Mouse (Mus musculus): ENCODE results near the gene S1pr4. TPM values are rescaled to one million over a fixed set of nuclear protein-coding genes. Genes with fewer than 3 reads are reported as not detected.

The S1pr4 gene
- polyA plus RNA-seq, 1 experiment from 2014 or later, result 4.1 TPM

DNA sequence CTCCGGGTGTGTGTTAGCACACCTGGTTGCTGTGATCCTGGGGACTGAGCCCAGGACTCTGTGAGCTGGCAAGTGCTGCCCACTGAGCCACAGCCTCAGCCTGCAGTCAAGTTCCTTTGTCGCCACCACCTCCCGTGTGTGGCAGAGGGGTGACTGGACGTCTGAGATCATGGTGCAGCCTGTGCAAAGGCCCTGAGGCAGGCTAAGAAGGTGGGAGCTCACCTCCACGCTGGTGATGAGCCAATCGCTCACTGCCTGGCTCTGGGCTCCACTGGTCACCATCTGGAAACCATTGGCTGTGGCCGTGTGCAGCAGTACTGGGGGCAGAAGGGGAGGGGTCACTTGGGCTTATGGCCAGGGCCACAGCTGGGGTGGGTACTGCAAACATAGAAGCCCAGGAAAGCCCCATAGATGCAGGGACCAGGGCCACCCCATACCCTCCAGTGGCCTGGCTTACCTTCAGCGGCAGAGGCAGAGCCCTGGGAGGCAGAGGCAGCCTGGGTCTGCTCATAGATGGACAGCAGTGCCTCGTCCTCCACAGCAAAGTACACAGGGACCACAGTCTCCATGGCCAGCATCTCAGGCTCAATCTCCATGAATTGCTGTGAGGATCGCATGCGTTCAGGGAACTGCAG lies 7.2 kb downstream of the S1pr4 start:
- Histone ChIP-seq H3K4me2 (no peak overlapping the region), H3K36me3 (replicated peaks) (peaks cover 61% of the 10 kb centered on the region), H3K9ac (no peak overlapping the region), H3K27ac (replicated peaks) (no peak overlapping the region), H3K27me3 (no peaks in the 10 kb centered on the region), H3K4me3 (replicated peaks) (no peak overlapping the region), H3K4me1 (replicated peaks) (peaks cover 33% of the 10 kb centered on the region), H3K9me3 (replicated peaks) (no peaks in the 10 kb centered on the region)
- 82% methylated on average over 11 of the region's 11 CpGs for WGBS (ENCODE audit: insufficient replicate concordance)
- no peak for ATAC-seq (ENCODE audit: insufficient read depth)

DNA sequence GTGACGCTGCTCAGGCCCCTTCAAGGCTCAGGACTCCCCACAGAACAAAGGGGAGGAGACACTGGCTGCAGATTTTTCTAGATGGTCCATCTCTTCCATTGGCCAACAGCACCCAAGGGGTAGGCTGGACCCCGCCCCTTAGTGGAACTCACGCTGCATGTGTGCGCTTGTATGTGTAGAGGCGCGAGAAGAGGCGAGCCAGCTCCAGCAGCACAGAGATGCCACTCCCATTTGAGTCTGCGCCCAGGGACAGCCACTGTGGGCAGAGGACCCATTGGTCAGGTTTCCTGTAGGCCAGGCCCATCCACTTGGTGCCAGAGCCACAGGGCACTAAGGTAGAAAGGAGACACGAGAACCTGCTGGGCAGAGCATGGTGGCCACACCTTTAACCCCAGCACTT lies 8.9 kb downstream of the S1pr4 start:
- 79% methylated on average over 9 of the region's 9 CpGs for WGBS (ENCODE audit: insufficient replicate concordance)
- Histone ChIP-seq H3K36me3 (replicated peaks) (peaks cover 75% of the 10 kb centered on the region), H3K4me1 (replicated peaks) (peaks cover 24% of the 10 kb centered on the region)

DNA sequence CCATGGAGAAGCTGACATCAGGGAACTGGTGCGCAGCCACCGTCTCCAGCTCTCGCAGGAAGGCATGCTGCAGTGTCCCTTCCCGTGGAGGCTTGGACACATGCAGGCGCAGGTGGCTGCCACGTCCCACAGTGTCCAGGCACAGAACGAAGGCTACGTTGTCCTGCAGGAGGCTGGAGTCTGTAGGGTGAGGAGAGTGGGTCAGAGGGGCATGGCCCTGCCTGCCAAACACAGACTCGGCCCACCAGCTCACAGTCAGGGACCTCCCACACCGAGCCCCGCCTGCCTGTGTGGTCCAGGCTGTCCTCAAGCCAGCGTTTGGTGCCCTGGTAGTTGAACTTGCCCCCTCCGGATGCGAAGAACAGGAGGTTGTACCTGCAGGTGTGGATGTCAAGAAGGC lies 10.0 kb downstream of the S1pr4 start:
- no peak overlapping the region for H3K4me3 ChIP-seq (replicated peaks)
- peaks cover 27% of the 10 kb centered on the region for H3K4me1 ChIP-seq (replicated peaks)
- H3K27ac ChIP-seq (replicated peaks), result no peak overlapping the region
- no peak overlapping the region for H3K9ac ChIP-seq
- no peaks in the 10 kb centered on the region for H3K27me3 ChIP-seq
- peaks cover 75% of the 10 kb centered on the region for H3K36me3 ChIP-seq (replicated peaks)
- no peaks in the 10 kb centered on the region for H3K9me3 ChIP-seq (replicated peaks)
- no peak overlapping the region for H3K4me2 ChIP-seq
- WGBS (ENCODE audit: insufficient replicate concordance), result 75% methylated on average over 14 of the region's 14 CpGs
- ATAC-seq (ENCODE audit: insufficient read depth), result no peak

More for the DNA sequence above, 8.9 kb downstream of the S1pr4 start:
- Histone ChIP-seq H3K4me3 (replicated peaks) (no peak overlapping the region), H3K4me2 (no peak overlapping the region), H3K9me3 (replicated peaks) (no peaks in the 10 kb centered on the region), H3K9ac (no peak overlapping the region), H3K27me3 (no peaks in the 10 kb centered on the region), H3K27ac (replicated peaks) (no peak overlapping the region)
- no peak for ATAC-seq (ENCODE audit: insufficient read depth)

DNA sequence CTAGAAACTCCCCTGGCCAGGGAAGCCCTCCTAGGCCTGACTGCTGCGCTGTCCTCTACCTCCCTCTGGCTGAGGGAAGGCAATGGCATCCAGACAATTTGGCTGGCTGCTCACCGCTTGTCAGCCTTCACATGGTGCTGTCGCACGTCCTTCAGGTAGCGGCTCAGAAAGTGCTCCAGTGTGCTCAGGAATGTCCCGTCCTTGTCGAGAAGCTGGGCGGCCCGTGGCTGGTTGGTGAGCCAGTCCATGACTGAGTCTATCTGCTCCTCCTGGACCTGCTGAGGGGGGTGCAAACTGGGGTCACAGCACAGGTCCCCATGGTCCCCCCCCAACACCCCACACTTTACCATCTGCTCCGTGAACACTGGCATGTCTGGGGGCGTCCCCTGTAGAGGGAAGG lies 11.9 kb downstream of the S1pr4 start:
- Histone ChIP-seq H3K27me3 (peaks cover under 1% of the 10 kb centered on the region), H3K9ac (no peak overlapping the region), H3K27ac (replicated peaks) (no peak overlapping the region), H3K4me1 (replicated peaks) (0 out of 2 replicates have a peak, but pooled peaks cover 12% of the 10 kb centered on the region), H3K4me2 (no peak overlapping the region), H3K9me3 (replicated peaks) (no peaks in the 10 kb centered on the region), H3K4me3 (replicated peaks) (no peak overlapping the region), H3K36me3 (replicated peaks) (peaks cover 67% of the 10 kb centered on the region)
- ATAC-seq (ENCODE audit: insufficient read depth), result no peak
- 78% methylated on average over 11 of the region's 11 CpGs for WGBS (ENCODE audit: insufficient replicate concordance)

DNA sequence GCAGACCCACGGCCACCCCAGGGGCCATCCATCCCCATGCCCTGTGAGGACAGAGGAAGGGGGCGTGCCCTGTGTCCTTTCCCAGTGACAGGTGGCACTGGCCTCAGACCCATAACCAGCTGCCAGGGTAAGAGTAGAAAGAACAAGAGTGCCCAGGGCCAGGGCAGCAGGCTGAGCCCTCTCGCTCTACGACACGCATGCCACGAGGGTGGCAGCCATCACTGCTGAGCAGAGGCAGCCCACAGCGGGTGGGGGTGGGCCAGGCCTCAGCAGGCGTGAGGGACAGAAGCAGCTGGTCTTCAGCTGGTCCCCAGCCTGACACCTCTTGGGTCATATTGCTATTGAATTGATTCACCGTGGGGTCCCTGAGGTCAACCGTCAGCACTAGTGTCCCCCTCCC lies 13.4 kb downstream of the S1pr4 start:
- peaks cover 22% of the 10 kb centered on the region for H3K4me1 ChIP-seq (replicated peaks)
- no peak overlapping the region for H3K4me3 ChIP-seq (replicated peaks)
- peaks cover 52% of the 10 kb centered on the region for H3K36me3 ChIP-seq (replicated peaks)
- H3K9me3 ChIP-seq (replicated peaks), result no peaks in the 10 kb centered on the region
- 77% methylated on average over 10 of the region's 10 CpGs for WGBS (ENCODE audit: insufficient replicate concordance)
- H3K27me3 ChIP-seq, result peaks cover 17% of the 10 kb centered on the region
- no peak overlapping the region for H3K9ac ChIP-seq
- ATAC-seq (ENCODE audit: insufficient read depth), result no peak
- H3K4me2 ChIP-seq, result no peak overlapping the region
- H3K27ac ChIP-seq (replicated peaks), result no peak overlapping the region

DNA sequence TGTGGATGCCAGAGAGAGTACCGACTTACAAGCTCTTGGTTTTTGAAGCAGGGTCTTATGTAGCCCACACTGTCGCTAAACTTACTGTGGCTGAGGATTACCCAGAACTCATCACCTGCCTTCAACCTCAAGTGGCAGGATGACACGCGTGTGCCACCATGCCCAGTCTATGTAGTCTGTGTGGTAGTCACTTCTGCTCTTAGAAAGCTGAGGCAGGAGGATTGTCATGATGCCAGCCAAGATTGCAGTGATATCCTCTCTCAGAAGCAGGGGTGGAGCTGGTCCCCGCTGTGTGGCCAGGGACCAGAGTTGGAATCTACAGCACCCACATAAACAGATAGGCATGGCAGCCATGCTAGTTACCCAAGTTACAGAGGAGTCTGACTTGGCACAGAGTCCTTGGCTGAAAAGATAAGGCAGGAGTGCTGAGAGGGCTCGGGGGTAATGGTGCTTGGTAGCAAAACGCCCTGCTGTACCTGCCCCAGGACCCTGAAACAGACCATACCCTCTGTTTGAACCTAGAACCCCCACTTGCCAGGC lies 14.4 kb downstream of the S1pr4 start:
- H3K4me2 ChIP-seq, result no peak overlapping the region
- H3K4me1 ChIP-seq (replicated peaks), result peaks cover 22% of the 10 kb centered on the region
- 45% methylated on average over 7 of the region's 7 CpGs for WGBS (ENCODE audit: insufficient replicate concordance)
- no peak overlapping the region for H3K9ac ChIP-seq
- H3K27ac ChIP-seq (replicated peaks), result no peak overlapping the region
- ATAC-seq (ENCODE audit: insufficient read depth), result peak; percentile 8; the same call in 1 of the 2 replicates
- no peak overlapping the region for H3K4me3 ChIP-seq (replicated peaks)
- no peaks in the 10 kb centered on the region for H3K9me3 ChIP-seq (replicated peaks)
- H3K27me3 ChIP-seq, result peaks cover 26% of the 10 kb centered on the region
- H3K36me3 ChIP-seq (replicated peaks), result peaks cover 42% of the 10 kb centered on the region

DNA sequence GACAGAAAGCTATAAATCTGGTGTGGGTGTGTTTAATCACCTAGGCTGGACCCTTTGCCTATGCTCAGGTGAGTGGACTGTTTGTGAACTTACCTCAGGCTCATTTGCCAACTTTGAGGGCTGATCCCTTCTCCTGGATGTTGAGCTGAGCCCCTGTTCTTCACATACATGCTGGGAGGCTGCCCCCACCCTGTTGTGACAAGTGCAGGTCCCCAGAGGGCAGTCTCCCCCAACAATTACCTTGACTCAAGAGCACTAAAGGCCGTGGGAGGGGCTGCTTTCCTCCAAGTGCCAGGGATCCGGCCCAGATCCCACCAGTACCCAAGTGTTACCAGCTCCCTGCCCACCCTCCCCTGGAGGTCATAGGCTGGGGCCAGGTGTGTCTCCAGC lies 14.9 kb downstream of the S1pr4 start:
- WGBS (ENCODE audit: insufficient replicate concordance), result 14% methylated on average over 2 of the region's 2 CpGs
- ATAC-seq (ENCODE audit: insufficient read depth), result no peak; the same call in 1 of the 2 replicates
- Histone ChIP-seq H3K9me3 (replicated peaks) (no peaks in the 10 kb centered on the region), H3K4me2 (no peak overlapping the region), H3K36me3 (replicated peaks) (peaks cover 37% of the 10 kb centered on the region), H3K4me1 (replicated peaks) (peaks cover 22% of the 10 kb centered on the region), H3K9ac (no peak overlapping the region), H3K4me3 (replicated peaks) (no peak overlapping the region), H3K27me3 (peaks cover 31% of the 10 kb centered on the region), H3K27ac (replicated peaks) (no peak overlapping the region)

DNA sequence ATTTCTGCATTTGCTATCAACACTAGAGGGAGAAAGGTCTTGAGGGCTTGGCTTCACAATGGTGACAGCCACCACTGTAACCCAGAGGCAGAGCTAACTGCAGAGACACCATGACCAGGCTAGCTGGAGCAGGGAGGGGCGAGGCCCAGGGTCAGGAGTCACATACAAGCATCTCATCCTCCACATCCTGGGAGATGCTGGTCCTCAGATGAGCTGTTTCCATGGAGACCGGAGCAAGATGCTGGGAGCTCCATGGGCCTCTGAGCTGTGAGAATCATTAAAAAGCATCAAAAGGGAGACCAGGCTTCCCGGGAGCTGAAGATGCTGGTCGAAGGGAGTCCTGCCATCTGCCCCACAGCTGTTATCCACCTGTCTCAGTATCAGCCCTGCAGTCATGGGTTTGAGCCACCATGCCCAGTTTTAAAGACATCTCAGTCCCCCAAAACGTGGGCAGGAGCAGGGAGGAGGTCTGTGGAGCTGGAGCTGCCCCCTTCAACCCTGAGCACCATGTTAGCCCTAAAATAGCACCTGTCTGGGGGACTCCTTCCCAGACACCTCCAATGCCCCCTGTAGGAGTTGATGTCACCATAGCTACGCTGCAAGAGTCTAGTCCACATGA lies 15.4 kb downstream of the S1pr4 start:
- WGBS (ENCODE audit: insufficient replicate concordance), result 54% methylated on average over 6 of the region's 6 CpGs
- H3K4me1 ChIP-seq (replicated peaks), result peaks cover 22% of the 10 kb centered on the region
- H3K4me2 ChIP-seq, result no peak overlapping the region
- H3K4me3 ChIP-seq (replicated peaks), result no peak overlapping the region
- no peak for ATAC-seq (ENCODE audit: insufficient read depth)
- peaks cover 36% of the 10 kb centered on the region for H3K27me3 ChIP-seq
- H3K9me3 ChIP-seq (replicated peaks), result no peaks in the 10 kb centered on the region
- no peak overlapping the region for H3K9ac ChIP-seq
- no peak overlapping the region for H3K27ac ChIP-seq (replicated peaks)
- H3K36me3 ChIP-seq (replicated peaks), result peaks cover 32% of the 10 kb centered on the region

DNA sequence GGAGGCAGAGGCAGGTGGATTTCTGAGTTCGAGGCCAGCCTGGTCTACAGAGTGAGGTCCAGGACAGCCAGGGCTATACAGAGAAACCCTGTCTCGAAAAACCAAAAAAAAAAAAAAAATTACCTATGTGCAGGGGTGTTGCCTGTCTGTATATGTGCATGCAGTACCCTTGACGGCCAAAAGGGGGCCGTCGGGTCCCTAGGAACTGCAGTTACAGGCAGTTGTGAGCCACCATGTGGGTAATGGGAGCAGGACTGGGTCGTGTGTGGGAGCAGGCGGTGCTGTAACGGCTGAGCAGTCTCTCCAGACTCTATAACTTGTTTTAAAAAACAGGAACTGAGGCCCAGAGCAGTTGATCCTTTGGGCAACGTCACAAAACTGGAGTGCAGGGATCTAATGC lies 15.9 kb downstream of the S1pr4 start:
- no peak for ATAC-seq (ENCODE audit: insufficient read depth)
- H3K4me3 ChIP-seq (replicated peaks), result no peak overlapping the region
- peaks cover 26% of the 10 kb centered on the region for H3K36me3 ChIP-seq (replicated peaks)
- 13% methylated on average over 9 of the region's 9 CpGs for WGBS (ENCODE audit: insufficient replicate concordance)
- H3K27me3 ChIP-seq, result peaks cover 39% of the 10 kb centered on the region
- H3K27ac ChIP-seq (replicated peaks), result no peak overlapping the region
- peaks cover 22% of the 10 kb centered on the region for H3K4me1 ChIP-seq (replicated peaks)
- H3K9ac ChIP-seq, result no peak overlapping the region
- no peaks in the 10 kb centered on the region for H3K9me3 ChIP-seq (replicated peaks)
- no peak overlapping the region for H3K4me2 ChIP-seq

DNA sequence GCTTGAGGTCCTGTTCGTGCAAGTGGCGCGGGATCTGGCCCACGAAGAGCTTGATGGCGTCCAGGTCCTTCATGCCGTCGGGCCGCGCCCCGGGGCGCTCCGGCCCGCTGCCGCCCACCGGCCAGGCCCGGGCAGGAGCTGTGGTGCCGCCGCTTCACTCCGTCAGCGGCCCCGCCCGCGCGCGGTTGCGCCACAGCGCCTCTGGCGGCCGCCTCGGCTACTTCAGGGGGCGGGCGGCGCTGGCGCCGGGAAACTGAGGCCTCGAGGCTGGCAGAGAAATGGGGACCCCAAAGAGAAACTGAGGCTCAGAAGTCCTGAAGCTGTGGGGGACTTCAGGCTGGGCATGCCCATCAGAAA lies 17.4 kb downstream of the S1pr4 start, which contains the start of gene Celf5:
Celf5 (minus strand) TSS at position 177 of the 357 bp plus-strand sequence.
- Histone ChIP-seq H3K36me3 (replicated peaks) (peaks cover 12% of the 10 kb centered on the region), H3K27ac (replicated peaks) (no peak within 1 kb of the TSS), H3K9me3 (replicated peaks) (no peaks in the 10 kb centered on the region), H3K27me3 (peaks cover 54% of the 10 kb centered on the region), H3K4me2 (peak within 1 kb of the TSS; percentile 70), H3K4me3 (replicated peaks) (peak within 1 kb of the TSS; percentile 42), H3K9ac (no peak within 1 kb of the TSS), H3K4me1 (replicated peaks) (peaks cover 26% of the 10 kb centered on the region)
- ATAC-seq (ENCODE audit: insufficient read depth), result peak; percentile 27; the same call in 1 of the 2 replicates
- under 1% methylated on average over 35 of the region's 36 CpGs for WGBS (ENCODE audit: insufficient replicate concordance)

DNA sequence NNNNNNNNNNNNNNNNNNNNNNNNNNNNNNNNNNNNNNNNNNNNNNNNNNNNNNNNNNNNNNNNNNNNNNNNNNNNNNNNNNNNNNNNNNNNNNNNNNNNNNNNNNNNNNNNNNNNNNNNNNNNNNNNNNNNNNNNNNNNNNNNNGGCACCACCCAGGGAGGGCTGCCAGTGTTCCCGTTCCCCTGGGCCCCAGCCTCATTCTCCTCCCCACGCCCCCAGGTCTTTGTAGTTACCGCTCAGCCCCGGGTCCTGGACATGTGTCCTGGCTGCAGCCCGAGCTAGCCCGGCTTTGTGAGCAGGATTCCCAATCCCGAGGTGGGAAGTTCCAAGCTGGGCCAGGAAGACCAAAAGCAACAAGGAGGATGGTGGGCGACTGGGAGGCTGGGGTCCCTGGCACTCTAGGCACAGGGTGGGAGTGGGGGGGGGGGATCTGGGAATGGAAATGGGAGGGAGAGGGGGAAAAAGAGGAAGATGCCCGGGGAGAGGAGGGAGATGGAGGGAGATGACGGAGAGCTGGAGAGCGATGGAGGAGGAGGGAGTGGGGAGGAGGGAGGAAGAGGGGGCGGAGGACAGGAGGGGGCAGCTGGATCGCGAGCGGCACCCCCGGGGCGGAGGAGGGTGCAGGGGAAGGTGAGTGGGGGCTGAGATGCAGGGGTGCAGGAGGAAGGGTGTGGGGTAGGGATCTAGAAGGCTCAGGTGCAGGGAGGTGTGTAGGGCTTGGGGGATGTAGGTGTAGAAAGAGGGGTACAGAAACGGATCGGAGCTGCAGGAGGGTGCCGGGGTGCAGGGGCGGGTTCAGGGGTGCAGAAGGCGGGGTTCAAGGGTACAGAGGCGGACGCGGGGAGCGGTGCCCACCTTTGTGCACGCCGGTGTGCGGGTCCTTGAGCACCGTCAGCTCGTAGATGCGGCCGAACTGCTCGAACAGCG lies 18.1 kb downstream of the S1pr4 start:
- H3K27me3 ChIP-seq, result peaks cover 60% of the 10 kb centered on the region
- WGBS (ENCODE audit: insufficient replicate concordance), result 4% methylated on average over 35 of the region's 35 CpGs
- no peak overlapping the region for H3K9ac ChIP-seq
- H3K36me3 ChIP-seq (replicated peaks), result peaks cover 5% of the 10 kb centered on the region
- ATAC-seq (ENCODE audit: insufficient read depth), result no peak
- no peaks in the 10 kb centered on the region for H3K9me3 ChIP-seq (replicated peaks)
- peaks cover 29% of the 10 kb centered on the region for H3K4me1 ChIP-seq (replicated peaks)
- peak overlapping the region; percentile 42 for H3K4me3 ChIP-seq (replicated peaks)
- H3K27ac ChIP-seq (replicated peaks), result no peak overlapping the region
- H3K4me2 ChIP-seq, result peak overlapping the region; percentile 70

Data from liver, embryonic 15.5 days (tissue).